Mouse (Mus musculus) CH12.LX (cell line): ENCODE results near the gene Ppp1r14a. TPM values are rescaled to one million over a fixed set of nuclear protein-coding genes. Genes with fewer than 3 reads are reported as not detected.

Source experiments
- DNase-seq: peaks from one replicate; pipeline ENCODE4 v3.0.0-alpha.2; 2013; ENCODE audit errors: extremely low read depth
- H3K27ac ChIP-seq: 2 replicates; pipeline ENCODE4 v1.5.1; 2012; ENCODE audit warnings: low read depth, mild to moderate bottlenecking, control low read depth, moderate library complexity; ENCODE audit not compliant: insufficient read depth
- H3K27me3 ChIP-seq: replicated peaks from 2 replicates; pipeline ENCODE3; 2012; ENCODE audit warnings: inconsistent platforms
- H3K36me3 ChIP-seq, 2 experiments: replicated peaks in 1 of 2; 2 replicates each; pipeline versions ENCODE3 to v1.6.1; 2012; ENCODE audit warnings: inconsistent platforms in 1 of 2, low read length in 1 of 2, mild to moderate bottlenecking in 1 of 2, mixed read lengths in 1 of 2, moderate library complexity in 1 of 2; ENCODE audit not compliant: control insufficient read depth in 1 of 2, insufficient read depth in 1 of 2
- H3K4me1 ChIP-seq, 2 experiments: 2 replicates each; pipeline ENCODE4 v1.6.1; 2012; ENCODE audit warnings: inconsistent platforms in 1 of 2, moderate library complexity in 1 of 2; ENCODE audit not compliant: insufficient read depth in 2 of 2, control insufficient read depth in 1 of 2
- H3K4me2 ChIP-seq: 2 replicates; pipeline ENCODE4 v1.6.1; 2012; ENCODE audit warnings: low read depth, mild to moderate bottlenecking, control low read depth; ENCODE audit not compliant: poor library complexity, insufficient read depth, severe bottlenecking
- H3K4me3 ChIP-seq, 3 experiments: fragments of 150-350 bp in 1 of 3; sonication (generic) in 1 of 3; replicated peaks in 1 of 3; 2 replicates each; pipeline versions ENCODE3 to v1.5.1; 2011 to 2012; ENCODE audit warnings: low read depth in 2 of 3, low read length in 2 of 3, mild to moderate bottlenecking in 2 of 3, moderate library complexity in 2 of 3, control low read depth in 1 of 3, improper control_type of control experiment in 1 of 3, inconsistent platforms in 1 of 3, mixed read lengths in 1 of 3; ENCODE audit not compliant: poor library complexity in 1 of 3
- H3K79me2 ChIP-seq: replicated peaks from 2 replicates; pipeline ENCODE4 v1.6.1; 2012; ENCODE audit warnings: mild to moderate bottlenecking, moderate library complexity; ENCODE audit not compliant: control insufficient read depth, poor library complexity, insufficient read depth, severe bottlenecking; ENCODE audit errors: extremely low read depth
- H3K9ac ChIP-seq: 2 replicates; pipeline ENCODE4 v1.6.1; 2012; ENCODE audit warnings: low read depth, mild to moderate bottlenecking, control low read depth, moderate library complexity; ENCODE audit not compliant: insufficient read depth
- H3K9me3 ChIP-seq: replicated peaks from 2 replicates; pipeline ENCODE3; 2012; ENCODE audit warnings: low read length, inconsistent platforms, mixed read lengths
- CHD1 ChIP-seq: IDR thresholded peaks from 2 replicates; pipeline ENCODE4 v1.6.1; 2012; ENCODE audit warnings: low read depth, low read length, improper control_type of control experiment, inconsistent platforms
- CTCF ChIP-seq, 2 experiments: IDR thresholded peaks in 1 of 2; conservative IDR thresholded peaks in 1 of 2; 2 replicates each; pipeline ENCODE4 v1.5.1; 2011 to 2012; ENCODE audit warnings: low read depth in 2 of 2, low read length in 2 of 2, improper control_type of control experiment in 1 of 2, inconsistent platforms in 1 of 2, mild to moderate bottlenecking in 1 of 2, moderate library complexity in 1 of 2
- E2F4 ChIP-seq: IDR thresholded peaks from 2 replicates; pipeline ENCODE4 v1.6.1; 2011; ENCODE audit warnings: low read depth, low read length, improper control_type of control experiment; ENCODE audit not compliant: insufficient replicate concordance
- GABPA ChIP-seq: IDR thresholded peaks from 2 replicates; pipeline ENCODE4 v1.6.1; 2012; ENCODE audit warnings: low read depth, low read length, improper control_type of control experiment, inconsistent platforms; ENCODE audit not compliant: insufficient replicate concordance
- HCFC1 ChIP-seq: IDR thresholded peaks from 2 replicates; pipeline ENCODE4 v1.6.1; 2012; ENCODE audit warnings: low read depth, mild to moderate bottlenecking, inconsistent platforms, low read length, improper control_type of control experiment
- IRF4 ChIP-seq: IDR thresholded peaks from 2 replicates; pipeline ENCODE4 v1.6.1; 2014; ENCODE audit warnings: low read depth, mild to moderate bottlenecking, inconsistent platforms, low read length, improper control_type of control experiment
- KAT2A ChIP-seq: IDR thresholded peaks from 2 replicates; pipeline ENCODE4 v1.6.1; 2012; ENCODE audit warnings: low read length, improper control_type of control experiment, inconsistent platforms; ENCODE audit not compliant: insufficient replicate concordance
- MAZ ChIP-seq: IDR thresholded peaks from 2 replicates; pipeline ENCODE4 v1.6.1; 2012; ENCODE audit warnings: low read depth, mild to moderate bottlenecking, inconsistent platforms, low read length, improper control_type of control experiment, moderate library complexity
- MEF2A ChIP-seq: IDR thresholded peaks from 2 replicates; pipeline ENCODE4 v1.6.1; 2014; ENCODE audit warnings: low read depth, mild to moderate bottlenecking, inconsistent platforms, low read length, improper control_type of control experiment, borderline replicate concordance
- MYC ChIP-seq: IDR thresholded peaks from 2 replicates; pipeline ENCODE4 v1.6.1; 2011; ENCODE audit warnings: low read depth, mild to moderate bottlenecking, improper control_type of control experiment, low read length
- PAX5 ChIP-seq: IDR thresholded peaks from 2 replicates; pipeline ENCODE4 v1.6.1; 2012; ENCODE audit warnings: low read length, inconsistent platforms, mixed read lengths
- POLR2A ChIP-seq: IDR thresholded peaks from 2 replicates; pipeline ENCODE4 v1.6.1; 2011; ENCODE audit warnings: low read depth, mild to moderate bottlenecking, improper control_type of control experiment, low read length
- POLR2AphosphoS2 ChIP-seq: IDR thresholded peaks from 2 replicates; pipeline ENCODE4 v1.6.1; 2011; ENCODE audit warnings: low read depth, low read length, improper control_type of control experiment
- RAD21 ChIP-seq: IDR thresholded peaks from 2 replicates; pipeline ENCODE4 v1.6.1; 2011; ENCODE audit warnings: low read depth, mild to moderate bottlenecking, low read length, improper control_type of control experiment, moderate library complexity
- RCOR1 ChIP-seq: conservative IDR thresholded peaks from 2 replicates; pipeline ENCODE4 v1.6.1; 2012; ENCODE audit warnings: low read depth, mild to moderate bottlenecking, inconsistent platforms, low read length, improper control_type of control experiment
- SMC3 ChIP-seq: IDR thresholded peaks from 2 replicates; pipeline ENCODE4 v1.6.1; 2011; ENCODE audit warnings: low read depth, low read length, improper control_type of control experiment
- TBP ChIP-seq: conservative IDR thresholded peaks from 2 replicates; pipeline ENCODE4 v1.6.1; 2011; ENCODE audit warnings: low read depth, low read length, improper control_type of control experiment
- TCF12 ChIP-seq: IDR thresholded peaks from 2 replicates; pipeline ENCODE4 v1.6.1; 2014; ENCODE audit warnings: low read depth, mild to moderate bottlenecking, inconsistent platforms, low read length, improper control_type of control experiment
- UBTF ChIP-seq: IDR thresholded peaks from 2 replicates; pipeline ENCODE4 v1.6.1; 2012; ENCODE audit warnings: low read depth, mild to moderate bottlenecking, inconsistent platforms, low read length, improper control_type of control experiment, moderate library complexity
- USF1 ChIP-seq: IDR thresholded peaks from 2 replicates; pipeline ENCODE4 v1.6.1; 2014; ENCODE audit warnings: low read depth, mild to moderate bottlenecking, inconsistent platforms, low read length, improper control_type of control experiment
- dilution Hi-C: fragments of 300-500 bp; cut with MboI; formaldehyde crosslinking; loops from 2 replicates; pipeline ENCODE4 v1.14.3; 2020; ENCODE audit warnings: low sequenced_read_pairs; ENCODE audit not compliant: extremely low pct_unique_long_range_greater_than_20kb, extremely low pct_ligation_motif_present
- in situ Hi-C: fragments of 300-500 bp; cut with MboI; formaldehyde crosslinking; loops from 3 replicates; pipeline ENCODE4 v1.14.3; 2019; ENCODE audit warnings: low sequenced_read_pairs, low pct_ligation_motif_present, low pct_unique_long_range_greater_than_20kb, mixed read lengths
- polyA plus RNA-seq: library from polyadenylated mRNA; unstranded; fragments of >175 nt; gene quantifications from 2 replicates; pipeline ENCODE4 v1.2.1, GENCODE M21; 2012; ENCODE audit warnings: low read depth; ENCODE audit not compliant: insufficient read length
- total RNA-seq, 2 experiments: library from RNA; depleted of rRNA; stranded (reverse); fragments of 300-350 nt in 1 of 2; fragments of >200 nt in 1 of 2; gene quantifications; 2 replicates each; pipeline ENCODE4 v1.2.3; 2012 to 2014

The Ppp1r14a gene
- total and polyA plus RNA-seq, 3 experiments = not detected

DNA sequence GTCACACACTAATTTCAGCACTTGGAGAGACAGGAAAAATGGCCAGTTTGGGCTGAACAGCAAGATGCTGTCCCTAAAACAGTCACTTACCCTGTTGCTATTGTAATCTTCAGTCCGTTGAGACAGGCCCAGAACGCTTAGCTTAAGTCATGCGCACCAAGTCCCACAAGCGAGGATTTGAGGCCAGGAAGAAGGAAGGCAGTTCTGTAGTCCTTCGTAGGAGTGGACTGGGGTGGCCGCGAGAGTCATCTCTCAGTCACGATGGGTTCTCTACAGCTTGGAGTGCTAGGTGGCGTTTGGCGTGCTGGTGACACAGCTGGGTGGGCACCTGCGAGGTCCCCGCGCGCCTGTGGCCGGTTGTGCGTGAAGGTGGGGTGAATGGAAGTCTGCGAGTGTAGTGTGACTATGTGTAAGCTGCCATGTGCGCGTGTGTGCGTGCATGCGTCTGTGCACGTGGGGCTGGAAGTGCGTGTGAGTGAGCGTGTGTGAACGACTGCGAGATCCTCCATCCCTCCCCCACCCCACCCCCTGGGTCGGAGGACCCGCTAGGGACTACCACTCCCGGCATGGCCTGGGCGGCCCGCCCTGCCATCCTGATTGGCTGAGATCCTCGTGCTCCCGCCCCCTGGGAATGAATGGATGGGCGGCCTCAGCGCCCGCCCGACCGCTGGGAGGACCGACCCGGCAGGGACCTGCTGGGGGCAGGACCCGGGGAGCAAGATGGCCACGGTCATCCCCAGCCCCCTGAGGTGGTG lies 18.4 kb downstream of the Ppp1r14a start (continued):
- TF ChIP-seq HCFC1 = peak; percentile 94
- TF ChIP-seq RAD21 = no peak
- TF ChIP-seq USF1 = 0 out of 2 replicates have a peak, but pooled peaks have one; percentile 5
- TF ChIP-seq MYC = peak; percentile 95
- no peak for TF ChIP-seq TBP
- TF ChIP-seq MAZ = peak; percentile 52; the same call in 1 of the 2 replicates
- TF ChIP-seq POLR2A = peak; percentile 74
- peak; percentile 47 for TF ChIP-seq IRF4
- no peak for TF ChIP-seq TCF12
- TF ChIP-seq, all 38 proteins: peak for 17

DNA sequence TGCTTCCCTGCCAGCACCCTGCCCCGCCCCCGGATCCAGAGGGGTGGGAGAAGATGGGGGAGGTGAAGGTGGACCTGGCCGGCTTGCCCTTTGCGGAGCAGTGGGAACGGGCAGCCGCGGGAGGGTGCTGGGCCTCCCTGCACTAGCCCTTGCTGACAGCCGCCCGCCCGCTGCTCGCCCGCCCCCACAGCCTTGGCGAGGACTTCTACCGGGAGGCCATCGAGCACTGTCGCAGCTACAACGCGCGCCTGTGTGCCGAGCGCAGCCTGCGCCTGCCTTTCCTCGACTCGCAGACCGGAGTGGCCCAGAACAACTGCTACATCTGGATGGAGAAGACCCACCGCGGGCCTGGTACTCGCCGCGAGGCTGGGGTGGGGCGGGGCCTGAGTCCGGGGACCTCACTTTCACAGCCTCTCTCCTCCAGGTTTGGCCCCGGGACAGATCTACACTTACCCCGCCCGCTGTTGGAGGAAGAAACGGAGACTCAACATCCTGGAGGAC lies 20.2 kb downstream of the Ppp1r14a start:
- H3K4me3 ChIP-seq = peak overlapping the region in 2 of 3 experiments; percentile 25 to 27
- DNase-seq = no peak
- H3K4me1 ChIP-seq = peaks cover 2 to 27% of the 10 kb centered on the region in 2 experiments; a peak in 3 of 4 replicates

DNA sequence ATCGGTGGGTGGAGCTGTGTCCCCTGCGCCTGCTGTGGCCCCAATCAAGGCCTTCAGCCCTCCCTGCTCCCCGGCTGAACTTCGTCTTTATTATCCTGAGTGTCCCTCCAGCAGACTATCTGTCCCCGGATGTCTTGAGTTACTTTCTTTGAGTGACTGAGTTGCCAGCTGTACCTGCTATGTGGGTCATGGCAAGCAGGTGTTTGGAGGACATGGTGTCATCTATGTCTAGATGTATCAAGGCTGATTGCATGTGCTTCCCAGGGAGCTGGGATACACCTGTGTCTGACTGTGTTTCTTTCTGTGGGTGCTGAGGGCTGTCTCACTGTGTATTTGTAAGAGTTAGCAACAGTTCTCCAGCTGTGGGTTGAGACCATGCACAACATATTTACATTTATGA lies 20.6 kb downstream of the Ppp1r14a start:
- no peak overlapping the region for H3K27ac ChIP-seq
- peak overlapping the region; percentile 84 for H3K4me2 ChIP-seq
- peak overlapping the region in 1 of 3 experiments; percentile 27 for H3K4me3 ChIP-seq
- no peak overlapping the region for H3K9ac ChIP-seq
- DNase-seq = no peak
- TF ChIP-seq UBTF (0 out of 2 replicates have a peak, but pooled peaks have one; percentile 1), CTCF (conservative IDR thresholded peaks at IDR 0.05 in 1 of 2, IDR thresholded peaks at IDR 0.05 in 1 of 2; ENCODE audit: low read depth in 2 of 2, low read length in 2 of 2) (no peak)
- no peaks in the 10 kb centered on the region for H3K9me3 ChIP-seq
- in situ Hi-C loops (no loop called here), dilution Hi-C loops (no loop called here)
- H3K27me3 ChIP-seq = peaks cover 79% of the 10 kb centered on the region
- no peaks in the 10 kb centered on the region for H3K79me2 ChIP-seq
- peaks cover 2 to 27% of the 10 kb centered on the region in 2 experiments; a peak in 3 of 4 replicates for H3K4me1 ChIP-seq
- H3K36me3 ChIP-seq = no peaks in the 10 kb centered on the region

More for the DNA sequence above, 20.2 kb downstream of the Ppp1r14a start:
- H3K79me2 ChIP-seq = no peaks in the 10 kb centered on the region
- H3K27me3 ChIP-seq = peaks cover 82% of the 10 kb centered on the region
- dilution Hi-C loops = no loop called here
- no peak overlapping the region for H3K9ac ChIP-seq
- H3K27ac ChIP-seq = no peak overlapping the region
- TF ChIP-seq E2F4 (no peak), PAX5 (no peak), CTCF (conservative IDR thresholded peaks at IDR 0.05 in 1 of 2, IDR thresholded peaks at IDR 0.05 in 1 of 2; ENCODE audit: low read depth in 2 of 2, low read length in 2 of 2) (no peak), POLR2AphosphoS2 (no peak), SMC3 (no peak), MEF2A (0 out of 2 replicates have a peak, but pooled peaks have one; percentile 35), UBTF (0 out of 2 replicates have a peak, but pooled peaks have one; percentile 34), KAT2A (no peak), RCOR1 (no peak), CHD1 (no peak), MAZ (no peak), TCF12 (no peak), GABPA (no peak)
- in situ Hi-C loops = no loop called here
- H3K9me3 ChIP-seq = no peaks in the 10 kb centered on the region
- H3K36me3 ChIP-seq = no peaks in the 10 kb centered on the region
- peak overlapping the region; percentile 84 for H3K4me2 ChIP-seq
